Mouse (Mus musculus): Measurements from ENCODE around the gene Mettl24. TPM values are rescaled to one million over a fixed set of nuclear protein-coding genes. Genes with fewer than 3 reads are reported as not detected.

Gene Mettl24
- polyA plus RNA-seq, 1 experiment: not detected

DNA sequence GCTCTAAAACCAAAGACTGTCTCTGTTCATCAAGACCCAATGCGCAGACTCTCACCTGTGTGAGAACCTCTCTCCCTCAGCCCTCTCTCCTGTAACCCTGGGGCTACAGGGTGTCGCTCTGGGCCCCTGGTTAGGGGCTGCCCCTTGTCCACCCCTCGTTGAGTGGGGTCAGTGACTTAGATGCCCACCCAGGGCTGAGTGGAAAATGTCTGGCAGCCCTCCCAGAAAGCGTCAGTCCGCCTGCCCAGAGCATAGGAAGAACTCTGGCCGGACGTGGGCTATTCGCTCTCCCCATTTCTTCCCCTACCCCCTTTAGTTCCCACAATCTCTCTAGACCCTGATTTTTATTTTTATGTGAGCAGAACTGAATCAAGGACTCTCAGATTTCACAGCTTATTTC is 33.2 kb downstream of the Mettl24 start:
- Histone ChIP-seq H3K4me3 (replicated peaks; ENCODE audit: control insufficient read depth, low read depth, low read length) (no peak overlapping the region), H3K27ac (ENCODE audit: control insufficient read depth, insufficient read depth, low read depth, low read length, poor library complexity) (no peak overlapping the region), H3K4me1 (ENCODE audit: control insufficient read depth, insufficient read depth, low read length) (no peaks in the 10 kb centered on the region)
- WGBS: 57% methylated on average over 8 of the region's 8 CpGs
- TF ChIP-seq CTCF (IDR thresholded peaks at IDR 0.05; ENCODE audit: control insufficient read depth, insufficient read depth, low read length): no peak
- no peak for TF ChIP-seq POLR2A (IDR thresholded peaks at IDR 0.05; ENCODE audit: borderline replicate concordance, control insufficient read depth, low read depth, low read length)

DNA sequence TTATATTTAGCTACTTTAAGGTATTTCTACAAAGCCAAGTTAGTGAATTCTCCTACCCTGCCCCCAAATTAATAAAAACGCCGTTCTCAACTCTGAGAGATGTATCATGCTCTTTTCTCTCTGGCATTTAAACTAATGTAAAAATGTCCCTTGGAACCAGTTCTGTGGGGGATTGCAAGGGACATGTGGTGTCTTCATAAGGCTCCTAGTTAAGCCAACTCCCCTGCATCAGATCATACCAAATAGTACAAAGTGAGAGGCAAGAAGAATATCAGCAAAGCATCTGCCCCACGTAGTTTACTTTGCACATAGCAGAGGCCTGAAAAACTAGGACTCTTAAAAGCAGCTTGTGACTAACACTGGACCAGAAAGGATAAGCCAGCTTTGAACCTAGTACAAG is 33.6 kb downstream of the Mettl24 start:
- no peak for TF ChIP-seq CTCF (IDR thresholded peaks at IDR 0.05; ENCODE audit: control insufficient read depth, insufficient read depth, low read length)
- TF ChIP-seq POLR2A (IDR thresholded peaks at IDR 0.05; ENCODE audit: borderline replicate concordance, control insufficient read depth, low read depth, low read length): no peak
- Histone ChIP-seq H3K4me1 (ENCODE audit: control insufficient read depth, insufficient read depth, low read length) (no peaks in the 10 kb centered on the region), H3K4me3 (replicated peaks; ENCODE audit: control insufficient read depth, low read depth, low read length) (no peak overlapping the region), H3K27ac (ENCODE audit: control insufficient read depth, insufficient read depth, low read depth, low read length, poor library complexity) (no peak overlapping the region)
- 87% methylated on average over 3 of the region's 3 CpGs for WGBS

DNA sequence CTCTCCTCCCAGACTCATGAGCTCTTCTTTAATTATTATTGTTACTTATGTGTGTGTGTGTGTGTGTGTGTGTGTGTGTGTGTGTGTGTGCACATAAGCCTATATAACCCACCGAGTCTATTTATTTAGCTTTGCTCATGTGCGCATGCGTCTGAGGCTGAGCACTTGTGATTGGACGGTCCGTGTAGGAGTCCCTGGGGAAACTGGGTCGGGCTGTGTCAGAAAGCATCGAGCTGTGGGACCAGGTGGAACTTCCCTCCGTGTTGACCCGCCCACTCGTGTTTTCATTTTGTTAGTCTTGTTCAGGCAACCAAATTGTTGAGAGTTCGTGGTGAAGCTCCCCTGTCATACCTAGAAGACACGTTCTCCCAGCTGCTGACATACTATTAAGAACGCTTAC is 35.3 kb downstream of the Mettl24 start:
- no peak overlapping the region for H3K27ac ChIP-seq (ENCODE audit: control insufficient read depth, insufficient read depth, low read depth, low read length, poor library complexity)
- no peaks in the 10 kb centered on the region for H3K4me1 ChIP-seq (ENCODE audit: control insufficient read depth, insufficient read depth, low read length)
- 86% methylated on average over 13 of the region's 13 CpGs for WGBS
- no peak overlapping the region for H3K4me3 ChIP-seq (replicated peaks; ENCODE audit: control insufficient read depth, low read depth, low read length)
- TF ChIP-seq CTCF (IDR thresholded peaks at IDR 0.05; ENCODE audit: control insufficient read depth, insufficient read depth, low read length) (no peak), POLR2A (IDR thresholded peaks at IDR 0.05; ENCODE audit: borderline replicate concordance, control insufficient read depth, low read depth, low read length) (no peak)

DNA sequence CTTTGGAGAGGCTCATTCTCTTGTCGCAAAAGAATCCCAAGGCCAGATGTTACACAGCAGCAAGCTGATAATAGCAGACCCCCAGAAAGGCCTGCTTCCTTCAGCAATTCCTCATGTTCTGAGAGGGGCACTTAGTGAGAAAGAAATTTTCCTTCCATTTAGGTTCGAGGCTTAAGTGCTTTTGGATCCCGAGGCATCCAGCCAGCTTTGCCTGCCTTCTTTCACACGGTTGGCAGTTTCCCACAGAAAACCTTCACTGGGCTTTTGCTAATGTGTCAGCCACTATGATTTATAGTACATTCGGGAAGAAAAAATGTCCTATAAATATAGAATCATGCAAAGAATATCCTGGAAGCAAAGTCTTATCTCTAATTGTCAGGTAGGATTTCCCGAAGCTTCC is 36.0 kb downstream of the Mettl24 start:
- H3K4me3 ChIP-seq (replicated peaks; ENCODE audit: control insufficient read depth, low read depth, low read length): no peak overlapping the region
- TF ChIP-seq CTCF (IDR thresholded peaks at IDR 0.05; ENCODE audit: control insufficient read depth, insufficient read depth, low read length) (no peak), POLR2A (IDR thresholded peaks at IDR 0.05; ENCODE audit: borderline replicate concordance, control insufficient read depth, low read depth, low read length) (no peak)
- WGBS: 73% methylated on average over 6 of the region's 6 CpGs
- no peaks in the 10 kb centered on the region for H3K4me1 ChIP-seq (ENCODE audit: control insufficient read depth, insufficient read depth, low read length)
- H3K27ac ChIP-seq (ENCODE audit: control insufficient read depth, insufficient read depth, low read depth, low read length, poor library complexity): no peak overlapping the region

DNA sequence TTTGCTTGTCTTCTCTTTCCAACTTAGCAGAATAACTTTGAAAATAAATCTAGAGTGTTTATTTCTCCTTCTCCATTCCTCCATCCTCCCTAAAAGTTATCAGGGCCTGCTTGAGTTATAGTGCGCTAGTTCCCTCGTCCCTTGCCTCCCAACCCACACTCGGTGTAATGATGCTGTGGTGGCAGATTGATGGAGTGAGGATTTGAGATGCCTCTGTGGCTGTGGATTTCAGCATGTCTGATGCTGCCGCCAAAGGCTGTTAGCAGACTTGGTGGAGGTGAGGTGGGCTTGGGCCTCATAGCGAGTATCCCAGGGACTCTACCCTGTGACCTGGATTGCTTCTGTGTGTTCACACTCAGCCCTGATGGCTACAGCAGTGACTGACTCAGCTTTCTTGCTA is 37.8 kb downstream of the Mettl24 start:
- 88% methylated on average over 5 of the region's 5 CpGs for WGBS
- TF ChIP-seq CTCF (IDR thresholded peaks at IDR 0.05; ENCODE audit: control insufficient read depth, insufficient read depth, low read length) (no peak), POLR2A (IDR thresholded peaks at IDR 0.05; ENCODE audit: borderline replicate concordance, control insufficient read depth, low read depth, low read length) (no peak)
- Histone ChIP-seq H3K4me1 (ENCODE audit: control insufficient read depth, insufficient read depth, low read length) (no peaks in the 10 kb centered on the region), H3K4me3 (replicated peaks; ENCODE audit: control insufficient read depth, low read depth, low read length) (no peak overlapping the region), H3K27ac (ENCODE audit: control insufficient read depth, insufficient read depth, low read depth, low read length, poor library complexity) (no peak overlapping the region)

DNA sequence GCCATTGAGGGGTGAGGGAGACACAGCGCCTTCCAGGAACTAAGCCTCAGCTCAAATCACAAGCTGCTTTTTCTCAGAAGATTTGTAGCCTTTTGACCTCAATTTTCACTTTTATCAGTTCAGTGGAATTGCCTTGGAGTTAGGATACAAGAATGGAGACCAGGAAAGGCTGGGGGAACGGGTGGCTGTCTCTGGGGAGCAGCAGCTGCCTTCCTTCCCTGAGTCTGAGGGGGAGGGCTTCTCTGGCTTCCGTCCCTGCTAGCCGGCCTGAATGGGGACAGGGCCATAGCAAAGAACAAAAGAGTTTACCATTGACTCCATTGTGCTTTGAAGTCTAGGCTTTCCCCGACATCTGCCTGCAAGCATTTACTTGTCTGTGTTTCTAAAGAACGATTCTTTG is 41.3 kb downstream of the Mettl24 start:
- no peak overlapping the region for H3K27ac ChIP-seq (ENCODE audit: control insufficient read depth, insufficient read depth, low read depth, low read length, poor library complexity)
- no peaks in the 10 kb centered on the region for H3K4me1 ChIP-seq (ENCODE audit: control insufficient read depth, insufficient read depth, low read length)
- no peak overlapping the region for H3K4me3 ChIP-seq (replicated peaks; ENCODE audit: control insufficient read depth, low read depth, low read length)
- no peak for TF ChIP-seq POLR2A (IDR thresholded peaks at IDR 0.05; ENCODE audit: borderline replicate concordance, control insufficient read depth, low read depth, low read length)
- 76% methylated on average over 6 of the region's 6 CpGs for WGBS

DNA sequence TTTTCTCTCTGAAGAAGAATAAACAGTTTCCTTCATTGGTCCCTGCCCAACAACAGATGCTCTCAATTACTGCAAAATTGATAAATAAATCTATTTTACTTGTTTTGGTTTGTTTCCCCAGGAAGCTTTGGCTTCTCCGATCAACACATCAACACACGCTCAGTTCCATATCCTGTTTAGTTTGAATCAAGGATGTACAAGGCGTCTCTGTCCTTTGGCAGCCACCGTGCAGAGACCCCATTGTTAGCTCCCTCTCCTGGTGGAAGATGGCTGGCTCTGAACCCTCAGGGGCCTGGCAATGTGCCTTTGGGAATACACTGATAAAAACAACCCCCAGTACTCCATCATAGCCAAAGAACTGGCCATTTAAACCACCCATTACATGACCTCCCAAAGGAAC is 42.0 kb downstream of the Mettl24 start:
- TF ChIP-seq POLR2A (IDR thresholded peaks at IDR 0.05; ENCODE audit: borderline replicate concordance, control insufficient read depth, low read depth, low read length): no peak
- TF ChIP-seq CTCF (IDR thresholded peaks at IDR 0.05; ENCODE audit: control insufficient read depth, insufficient read depth, low read length): no peak
- no peak overlapping the region for H3K4me3 ChIP-seq (replicated peaks; ENCODE audit: control insufficient read depth, low read depth, low read length)
- H3K27ac ChIP-seq (ENCODE audit: control insufficient read depth, insufficient read depth, low read depth, low read length, poor library complexity): no peak overlapping the region
- no peaks in the 10 kb centered on the region for H3K4me1 ChIP-seq (ENCODE audit: control insufficient read depth, insufficient read depth, low read length)
- 85% methylated on average over 4 of the region's 4 CpGs for WGBS

DNA sequence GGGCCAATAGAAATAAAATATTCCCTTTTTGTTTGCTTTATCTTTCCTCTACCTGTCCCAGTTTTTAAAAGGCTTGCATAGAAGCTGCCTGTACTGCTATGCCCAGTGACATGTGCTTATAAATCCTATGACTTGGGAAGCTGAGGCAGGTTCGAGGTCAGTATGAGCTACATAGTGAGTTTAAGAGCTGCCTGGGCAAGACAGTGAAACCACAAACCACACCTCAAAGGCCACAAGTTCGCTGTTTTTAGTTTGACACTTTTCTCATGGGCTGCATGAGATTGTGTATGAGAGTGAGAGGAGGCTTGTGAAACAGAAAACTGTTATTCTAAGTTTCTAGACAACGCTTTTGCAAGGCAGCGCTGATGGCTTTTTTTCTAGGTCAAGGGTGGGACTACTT is 42.4 kb downstream of the Mettl24 start:
- no peak for TF ChIP-seq CTCF (IDR thresholded peaks at IDR 0.05; ENCODE audit: control insufficient read depth, insufficient read depth, low read length)
- Histone ChIP-seq H3K4me1 (ENCODE audit: control insufficient read depth, insufficient read depth, low read length) (no peaks in the 10 kb centered on the region), H3K4me3 (replicated peaks; ENCODE audit: control insufficient read depth, low read depth, low read length) (no peak overlapping the region), H3K27ac (ENCODE audit: control insufficient read depth, insufficient read depth, low read depth, low read length, poor library complexity) (no peak overlapping the region)
- 22% methylated on average over 4 of the region's 4 CpGs for WGBS

DNA sequence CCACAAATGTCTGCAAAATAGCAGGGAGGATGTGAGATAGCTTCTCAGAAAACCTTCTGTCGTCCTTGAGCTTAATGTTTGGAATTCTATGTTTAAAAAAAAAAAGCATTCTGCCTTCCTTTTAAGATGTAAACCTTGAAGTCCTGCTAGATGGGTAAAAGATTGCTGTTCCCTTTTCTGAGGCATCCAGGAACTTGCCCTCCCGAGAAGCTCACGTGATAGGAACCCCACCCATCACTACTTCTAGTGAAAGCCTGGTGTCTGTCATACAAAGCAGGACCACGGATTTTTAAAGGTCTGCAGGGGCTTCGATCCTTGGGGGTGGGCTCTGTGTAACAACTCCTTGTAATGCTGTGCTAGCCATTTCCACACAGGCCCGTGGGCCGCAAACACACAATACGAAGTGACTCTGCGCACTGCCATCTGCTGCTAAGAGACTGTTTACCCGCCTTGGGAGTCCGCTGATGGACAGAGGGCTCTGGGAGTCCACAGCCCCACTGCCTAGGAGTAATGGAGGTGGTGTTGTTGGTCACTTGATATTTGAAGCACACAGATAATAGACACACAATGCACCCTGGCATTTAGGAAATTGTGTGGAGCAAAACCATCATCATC is 43.3 kb downstream of the Mettl24 start:
- no peaks in the 10 kb centered on the region for H3K4me1 ChIP-seq (ENCODE audit: control insufficient read depth, insufficient read depth, low read length)
- no peak for TF ChIP-seq POLR2A (IDR thresholded peaks at IDR 0.05; ENCODE audit: borderline replicate concordance, control insufficient read depth, low read depth, low read length)
- TF ChIP-seq CTCF (IDR thresholded peaks at IDR 0.05; ENCODE audit: control insufficient read depth, insufficient read depth, low read length): no peak
- H3K27ac ChIP-seq (ENCODE audit: control insufficient read depth, insufficient read depth, low read depth, low read length, poor library complexity): no peak overlapping the region
- H3K4me3 ChIP-seq (replicated peaks; ENCODE audit: control insufficient read depth, low read depth, low read length): no peak overlapping the region
- WGBS: 45% methylated on average over 11 of the region's 11 CpGs
